Mouse (Mus musculus): ENCODE data around the gene Gm21209. TPM values are rescaled to one million over a fixed set of nuclear protein-coding genes. Genes with fewer than 3 reads are reported as not detected.
"Not testable (repeated sequence)": the region's sequence is repeated elsewhere in the genome, so short reads cannot be mapped to it uniquely, and the experiment has no call there.

The Gm21209 gene
- polyA plus RNA-seq (2015; fragmentation: Nextera tagmentation; extraction: Ambion mirVana) = not detected in 2 replicates

GRCm38 (mm10) chrY:49570856-49571255 lies at the start of gene Gm21209:
Gene Gm21209, plus strand, starts transcription at chrY:49571156.
- H3K4me1 ChIP-seq (replicated peaks; ENCODE audit: control insufficient read depth, insufficient read depth, low read length); H3K27me3 ChIP-seq (replicated peaks; ENCODE audit: control insufficient read depth, insufficient read depth, low read length); H3K36me3 ChIP-seq (ENCODE audit: control insufficient read depth, insufficient read depth); H3K27ac ChIP-seq (ENCODE audit: low read length); ATAC-seq; H3K9me3 ChIP-seq (ENCODE audit: control insufficient read depth, low read length); H3K4me2 ChIP-seq (ENCODE audit: low read length); H3K4me3 ChIP-seq (replicated peaks; ENCODE audit: low read length); H3K9ac ChIP-seq (replicated peaks; ENCODE audit: low read depth, low read length): not testable (repeated sequence)
- WGBS = no CpG with 5 or more reads among the region's 6 CpGs

Measured in forebrain, embryonic 16.5 days (tissue).